Mouse (Mus musculus) naive thymus-derived CD4-positive, alpha-beta T cell, adult 5 months (primary cell): ENCODE data around the gene Vmn1r51. TPM values are rescaled to one million over a fixed set of nuclear protein-coding genes. Genes with fewer than 3 reads are reported as not detected.

Experiments
- polyA plus RNA-seq: library from polyadenylated mRNA; unstranded; fragments of 100-300 nt; shearing (Covaris generic); gene quantifications from one replicate; pipeline ENCODE4 v1.2.1, GENCODE M21; 2017

Gene Vmn1r51
- not detected for polyA plus RNA-seq

DNA sequence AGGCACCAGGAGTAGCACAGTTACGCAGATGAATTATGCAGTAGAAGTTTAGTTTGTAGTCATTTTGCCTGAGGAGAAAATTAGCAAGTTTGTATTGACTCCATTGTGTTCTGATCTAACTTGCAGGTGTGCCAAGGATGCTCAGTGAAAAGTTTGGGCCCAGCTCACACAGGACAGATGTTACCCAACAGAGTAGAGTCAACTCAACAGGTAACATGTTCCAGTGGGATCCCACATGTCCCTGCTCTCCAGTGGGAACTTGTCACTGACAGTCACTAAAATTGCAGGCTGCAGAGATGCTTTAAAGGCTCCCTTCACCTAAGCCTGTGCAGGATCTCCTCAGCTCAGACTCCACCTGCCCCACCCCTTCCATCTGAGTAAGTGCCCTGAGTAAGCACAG, at the start of gene Vmn1r51:
Gene Vmn1r51, plus strand, starts transcription at position 301 of the 400 bp plus-strand sequence.

DNA sequence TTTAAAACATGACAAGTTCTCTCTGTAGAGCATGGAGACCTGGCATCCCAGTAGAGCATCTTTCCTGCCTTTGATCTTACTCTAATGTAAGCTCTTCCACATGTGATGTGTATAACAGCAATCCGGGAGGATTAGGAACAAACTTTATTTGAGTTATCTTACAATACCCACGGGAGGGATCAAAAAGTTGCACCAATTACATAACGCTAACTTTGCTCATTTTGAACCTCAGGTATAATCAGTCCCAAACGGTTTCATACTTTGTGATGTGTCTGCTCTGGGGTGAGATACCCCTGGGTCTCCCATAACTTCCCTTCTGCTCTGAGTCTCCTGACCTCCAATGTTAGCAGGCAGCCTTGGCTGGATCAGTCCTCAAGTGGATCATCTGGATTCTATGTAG, 44.0 kb upstream of the Vmn1r51 start, which contains the start of gene Vmn1r49:
Gene Vmn1r49, minus strand, starts transcription at position 101 of the 400 bp plus-strand sequence.

GRCm38 (mm10) chr6:90101130-90101529, 21.3 kb upstream of the Vmn1r51 start, which contains the start of gene Vmn1r50:
Gene Vmn1r50 (plus strand): TSS chr6:90101430.

GRCm38 (mm10) chr6:90174508-90174907, 52.1 kb downstream of the Vmn1r51 start, which contains the start of gene Vmn1r52:
Gene Vmn1r52 (plus strand): TSS chr6:90174808.

Other genes starting within 250 kb of the Vmn1r51 start
- not detected for gene Vmn1r42, start 246.2 kb upstream of the Vmn1r51 start, polyA plus RNA-seq
- gene Vmn1r43, start 246.2 kb upstream of the Vmn1r51 start, polyA plus RNA-seq, result not detected
- not detected for gene Vmn1r44, start 238.9 kb upstream of the Vmn1r51 start, polyA plus RNA-seq
- gene Vmn1r45, start 182.0 kb upstream of the Vmn1r51 start, polyA plus RNA-seq, result not detected
- gene Vmn1r46, start 153.3 kb upstream of the Vmn1r51 start, polyA plus RNA-seq, result not detected
- not detected for gene Vmn1r47, start 106.4 kb upstream of the Vmn1r51 start, polyA plus RNA-seq
- not detected for gene Vmn1r48, start 85.8 kb upstream of the Vmn1r51 start, polyA plus RNA-seq
- gene Vmn1r49, start 44.1 kb upstream of the Vmn1r51 start, polyA plus RNA-seq, result 0.05 TPM
- gene Vmn1r50, start 21.2 kb upstream of the Vmn1r51 start, polyA plus RNA-seq, result not detected
- gene Vmn1r52, start 52.2 kb downstream of the Vmn1r51 start, polyA plus RNA-seq, result not detected
- not detected for gene V1ra8, start 80.2 kb downstream of the Vmn1r51 start, polyA plus RNA-seq
- not detected for gene Vmn1r53, start 101.8 kb downstream of the Vmn1r51 start, polyA plus RNA-seq
- gene Vmn1r54, start 123.7 kb downstream of the Vmn1r51 start, polyA plus RNA-seq, result not detected
- gene BC048671, start 178.6 kb downstream of the Vmn1r51 start, polyA plus RNA-seq, result not detected
- not detected for gene Chst13, start 202.6 kb downstream of the Vmn1r51 start, polyA plus RNA-seq
- not detected for gene Uroc1, start 210.7 kb downstream of the Vmn1r51 start, polyA plus RNA-seq
- 44.7 TPM for gene Zxdc, start 246.9 kb downstream of the Vmn1r51 start, polyA plus RNA-seq